Mouse (Mus musculus): ENCODE data around the gene Rbm18.
"Not testable (repeated sequence)": the region's sequence is repeated elsewhere in the genome, so short reads cannot be mapped to it uniquely, and the experiment has no call there.

Gene Rbm18

GRCm38 (mm10) chr2:36136300-36136941 lies at the start of gene Rbm18, which contains the start of gene Mrrf:
Rbm18 (minus strand) TSS chr2:36136773.
Mrrf (plus strand) TSS chr2:36136389.
- peak; percentile 92 for DNase-seq (ENCODE audit: low read depth)

- DNase-seq (ENCODE audit: low read depth), result no peak
Observed at GRCm38 (mm10) chr2:36184876-36185275, 48.3 kb upstream of the Rbm18 start.

- DNase-seq (ENCODE audit: low read depth), result no peak
Observed at GRCm38 (mm10) chr2:36184192-36184591, 47.6 kb upstream of the Rbm18 start.

- no peak for DNase-seq (ENCODE audit: low read depth)
Observed at GRCm38 (mm10) chr2:36183278-36183677, 46.7 kb upstream of the Rbm18 start.

- not testable (repeated sequence) for DNase-seq (ENCODE audit: low read depth)
Observed at GRCm38 (mm10) chr2:36181587-36182368, 45.2 kb upstream of the Rbm18 start.

- DNase-seq (ENCODE audit: low read depth), result no peak
Observed at GRCm38 (mm10) chr2:36179487-36179886, 42.9 kb upstream of the Rbm18 start.

- DNase-seq (ENCODE audit: low read depth), result no peak
Observed at GRCm38 (mm10) chr2:36172574-36172973, 36.0 kb upstream of the Rbm18 start.

- peak; percentile 38 for DNase-seq (ENCODE audit: low read depth)
Observed at GRCm38 (mm10) chr2:36172136-36172535, 35.6 kb upstream of the Rbm18 start.

GRCm38 (mm10) chr2:36169176-36169575 lies 32.6 kb upstream of the Rbm18 start:
- no peak for DNase-seq (ENCODE audit: low read depth)

GRCm38 (mm10) chr2:36167990-36168618 lies 31.5 kb upstream of the Rbm18 start:
- no peak for DNase-seq (ENCODE audit: low read depth)

GRCm38 (mm10) chr2:36159336-36159735 lies 22.8 kb upstream of the Rbm18 start:
- no peak for DNase-seq (ENCODE audit: low read depth)

GRCm38 (mm10) chr2:36157461-36157860 lies 20.9 kb upstream of the Rbm18 start:
- no peak for DNase-seq (ENCODE audit: low read depth)

GRCm38 (mm10) chr2:36152401-36152800 lies 15.8 kb upstream of the Rbm18 start:
- DNase-seq (ENCODE audit: low read depth), result not testable (repeated sequence)

GRCm38 (mm10) chr2:36148876-36149365 lies 12.3 kb upstream of the Rbm18 start:
- no peak for DNase-seq (ENCODE audit: low read depth)

- DNase-seq (ENCODE audit: low read depth), result peak; percentile 10
Observed at GRCm38 (mm10) chr2:36139096-36139495, 2.5 kb upstream of the Rbm18 start.

GRCm38 (mm10) chr2:36135887-36136286 lies 686 bp downstream of the Rbm18 start:
- DNase-seq (ENCODE audit: low read depth), result no peak

GRCm38 (mm10) chr2:36129051-36129450 lies 7.5 kb downstream of the Rbm18 start:
- DNase-seq (ENCODE audit: low read depth), result no peak

- DNase-seq (ENCODE audit: low read depth), result no peak
Observed at GRCm38 (mm10) chr2:36127973-36128372, 8.6 kb downstream of the Rbm18 start.

GRCm38 (mm10) chr2:36126795-36127429 lies 9.7 kb downstream of the Rbm18 start:
- DNase-seq (ENCODE audit: low read depth), result peak; percentile 32

- peak; percentile 21 for DNase-seq (ENCODE audit: low read depth)
Observed at GRCm38 (mm10) chr2:36112632-36113031, 23.9 kb downstream of the Rbm18 start.

- no peak for DNase-seq (ENCODE audit: low read depth)
Observed at GRCm38 (mm10) chr2:36108615-36109014, 28.0 kb downstream of the Rbm18 start.

All from 416B (cell line).